Mouse (Mus musculus) hindbrain, embryonic 10.5 days (tissue): ENCODE results near the gene Lrrc74b. TPM values are rescaled to one million over a fixed set of nuclear protein-coding genes. Genes with fewer than 3 reads are reported as not detected.

ENCODE experiments used
- DNase-seq: peaks from one replicate; pipeline ENCODE4 v3.0.0-alpha.2; 2017; ENCODE audit warnings: low spot score
- H3K27ac ChIP-seq: fragments of 300-500 bp; sonication (generic); 2 replicates; pipeline ENCODE4 v1.5.1; 2016; ENCODE audit warnings: mild to moderate bottlenecking, moderate library complexity
- H3K27me3 ChIP-seq: fragments of 300-500 bp; sonication (generic); 2 replicates; pipeline ENCODE4 v1.6.1; 2016; ENCODE audit warnings: mild to moderate bottlenecking; ENCODE audit not compliant: poor library complexity, insufficient read depth, severe bottlenecking
- H3K36me3 ChIP-seq: fragments of 300-500 bp; sonication (generic); 2 replicates; pipeline ENCODE4 v1.6.1; 2016; ENCODE audit warnings: mild to moderate bottlenecking, moderate library complexity
- H3K4me1 ChIP-seq: fragments of 300-500 bp; sonication (generic); replicated peaks from 2 replicates; pipeline ENCODE4 v1.6.1; 2016; ENCODE audit warnings: mild to moderate bottlenecking
- H3K4me3 ChIP-seq: fragments of 300-500 bp; sonication (generic); 2 replicates; pipeline ENCODE4 v1.5.1; 2016; ENCODE audit warnings: mild to moderate bottlenecking, moderate library complexity
- H3K9me3 ChIP-seq: fragments of 300-500 bp; sonication (generic); 2 replicates; pipeline ENCODE4 v1.6.1; 2016; ENCODE audit warnings: mild to moderate bottlenecking, moderate library complexity
- WGBS: fragments of 180-500 bp; shearing (Covaris S2); methylation state at CpG from one replicate; pipeline ENCODE4 v1.1.7; 2016; 5-methylcytosine and 5-hydroxymethylcytosine counted together
- polyA plus RNA-seq: library from polyadenylated mRNA; unstranded; fragments of >200 nt; fragmentation: Nextera tagmentation; extraction: Ambion mirVana; gene quantifications from 2 replicates; pipeline ENCODE4 v1.2.1, GENCODE M21; 2016

The Lrrc74b gene
- polyA plus RNA-seq, 1 experiment from 2014 or later = 1.1 TPM

DNA sequence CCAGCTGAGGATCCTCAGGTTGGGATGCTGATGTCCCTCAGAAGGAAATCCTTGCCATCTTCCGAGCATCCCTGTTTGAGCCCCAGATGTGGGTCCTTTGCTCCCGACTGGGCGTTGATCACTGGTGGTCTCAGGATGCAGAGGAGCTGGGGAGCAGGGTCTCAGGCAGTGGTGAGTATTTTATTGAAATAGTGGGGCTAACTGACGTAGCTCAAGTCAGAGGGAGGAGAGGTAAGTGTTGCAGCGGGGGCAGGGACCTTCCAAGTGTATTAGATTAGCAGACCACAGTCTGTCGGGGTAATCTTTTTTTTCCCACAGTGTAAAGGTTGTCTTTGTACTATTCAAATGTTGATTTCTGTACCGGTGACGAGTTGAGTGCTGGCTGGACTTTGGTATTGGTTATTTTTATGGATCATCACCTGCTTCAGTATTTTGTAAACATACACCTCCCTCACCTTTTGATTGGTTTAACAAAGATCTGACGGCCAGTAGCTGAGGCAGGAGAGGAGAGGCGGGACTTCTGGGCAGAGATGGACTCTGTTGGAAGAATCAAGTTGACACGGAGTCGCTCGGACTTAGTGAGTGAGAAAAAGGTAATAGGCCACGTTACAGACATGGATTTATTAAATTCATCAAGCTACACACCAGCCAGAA is 28.2 kb downstream of the Lrrc74b start:
- Histone ChIP-seq H3K27me3 (no peaks in the 10 kb centered on the region), H3K9me3 (no peaks in the 10 kb centered on the region), H3K27ac (no peak overlapping the region), H3K4me1 (peaks cover 30% of the 10 kb centered on the region), H3K4me3 (no peak overlapping the region), H3K36me3 (peaks cover 13% of the 10 kb centered on the region)
- WGBS = 68% methylated on average over 14 of the region's 14 CpGs
- no peak for DNase-seq

GRCm38 (mm10) chr16:17532271-17532670 is 28.8 kb downstream of the Lrrc74b start:
- 55% methylated on average over 4 of the region's 4 CpGs for WGBS
- H3K27me3 ChIP-seq = no peaks in the 10 kb centered on the region
- DNase-seq = no peak
- peaks cover 19% of the 10 kb centered on the region for H3K36me3 ChIP-seq
- no peak overlapping the region for H3K27ac ChIP-seq
- peaks cover 30% of the 10 kb centered on the region for H3K4me1 ChIP-seq
- H3K4me3 ChIP-seq = peak overlapping the region; percentile 78
- no peaks in the 10 kb centered on the region for H3K9me3 ChIP-seq

DNA sequence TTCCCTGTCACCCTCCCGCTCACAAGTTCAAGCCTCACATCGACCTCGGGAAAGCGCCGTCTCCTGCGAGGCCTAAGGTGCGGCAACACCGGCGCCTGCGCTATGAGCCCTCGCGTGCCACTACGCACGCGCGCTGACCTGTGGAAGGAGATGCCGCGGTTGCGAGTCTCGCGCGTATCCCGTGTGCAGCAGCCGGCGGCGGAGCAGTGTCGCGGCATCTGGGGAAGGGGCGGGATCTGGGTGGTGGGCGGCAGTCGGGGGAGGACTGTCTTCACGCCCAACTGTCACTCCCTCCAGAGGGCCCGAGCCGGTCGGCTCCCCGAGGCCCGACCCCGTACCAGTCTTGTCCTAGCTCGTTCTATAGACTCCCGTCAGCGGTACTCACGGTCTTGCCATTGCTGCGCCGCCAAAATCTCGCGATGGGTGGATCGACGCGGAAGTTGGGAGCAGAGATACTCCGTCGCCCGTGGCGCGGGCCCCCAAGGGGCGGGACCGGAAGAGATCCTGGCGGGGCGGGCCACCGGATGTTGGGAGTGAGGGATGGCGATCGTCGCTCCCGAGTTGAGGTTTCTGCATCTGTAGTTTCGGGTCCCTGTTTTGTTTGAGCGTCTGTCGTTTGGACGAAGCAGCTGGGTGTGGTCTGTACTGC is 30.3 kb downstream of the Lrrc74b start, which contains the start of gene Thap7:
Gene Thap7 (minus strand): TSS at position 497 of the 649 bp plus-strand sequence.
- Histone ChIP-seq H3K27ac (peak within 1 kb of the TSS; percentile 92), H3K36me3 (peaks cover 34% of the 10 kb centered on the region), H3K4me3 (peak within 1 kb of the TSS; percentile 78), H3K4me1 (peaks cover 30% of the 10 kb centered on the region), H3K27me3 (no peaks in the 10 kb centered on the region), H3K9me3 (no peaks in the 10 kb centered on the region)
- WGBS = under 1% methylated on average over 67 of the region's 67 CpGs
- DNase-seq = peak; percentile 98

DNA sequence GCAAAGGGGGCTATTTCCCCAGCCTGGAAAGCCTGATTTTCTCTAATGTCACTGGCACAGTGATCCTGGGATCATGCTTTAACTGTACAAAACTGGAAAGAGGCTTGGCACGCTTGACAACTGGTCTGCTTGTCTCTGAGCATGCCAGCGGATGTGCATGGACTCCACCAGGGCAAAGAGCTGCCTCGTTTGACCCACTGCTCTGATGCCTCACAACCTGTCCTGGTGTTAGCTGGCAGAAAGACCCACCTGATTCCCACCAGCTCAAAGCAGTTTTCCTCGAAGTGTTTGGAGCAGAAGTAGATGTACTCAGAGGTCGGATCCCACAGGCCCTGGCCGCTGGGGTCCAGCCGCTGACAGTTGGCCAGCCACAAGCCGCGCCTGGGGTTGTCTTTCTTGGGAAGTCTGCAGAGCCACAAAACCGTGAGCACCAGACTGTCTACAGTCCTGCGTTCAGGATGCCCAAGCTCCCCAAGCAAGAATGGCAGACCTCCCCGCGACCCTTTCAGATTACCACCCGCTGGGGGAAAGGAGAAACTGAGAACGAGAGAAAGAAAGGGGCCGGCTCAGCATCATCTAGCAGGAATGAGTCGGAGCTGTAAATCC is 31.0 kb downstream of the Lrrc74b start:
- Histone ChIP-seq H3K27ac (peak overlapping the region; percentile 92), H3K36me3 (peaks cover 40% of the 10 kb centered on the region), H3K4me1 (peaks cover 30% of the 10 kb centered on the region), H3K4me3 (peak overlapping the region; percentile 78), H3K27me3 (no peaks in the 10 kb centered on the region), H3K9me3 (no peaks in the 10 kb centered on the region)
- DNase-seq = no peak
- 20% methylated on average over 17 of the region's 17 CpGs for WGBS

GRCm38 (mm10) chr16:17528276-17528675 is 32.8 kb downstream of the Lrrc74b start:
- Histone ChIP-seq H3K9me3 (no peaks in the 10 kb centered on the region), H3K4me3 (no peak overlapping the region), H3K4me1 (peaks cover 30% of the 10 kb centered on the region), H3K27me3 (no peaks in the 10 kb centered on the region), H3K36me3 (peaks cover 56% of the 10 kb centered on the region), H3K27ac (no peak overlapping the region)
- DNase-seq = no peak
- 89% methylated on average over 13 of the region's 13 CpGs for WGBS

DNA sequence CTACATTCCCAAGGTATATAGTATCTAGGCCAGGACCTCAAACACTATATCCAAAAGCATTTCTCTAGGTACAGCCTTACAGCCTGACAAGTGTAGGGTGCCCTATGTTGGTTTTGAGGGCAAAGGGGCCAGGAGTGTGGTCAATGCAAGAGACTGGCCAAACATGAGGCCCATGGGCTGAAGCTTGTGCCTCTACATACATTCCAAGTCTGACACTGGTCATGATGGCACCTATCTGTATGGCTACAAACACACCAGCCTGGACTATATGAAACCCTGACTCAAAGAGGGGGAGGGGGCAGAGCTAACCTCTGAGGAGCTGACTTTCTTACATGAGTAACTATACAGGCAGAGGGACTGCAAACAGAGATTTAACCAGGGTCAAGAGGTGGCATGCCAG is 33.4 kb downstream of the Lrrc74b start:
- Histone ChIP-seq H3K4me1 (peaks cover 30% of the 10 kb centered on the region), H3K27ac (no peak overlapping the region), H3K27me3 (no peaks in the 10 kb centered on the region), H3K9me3 (no peaks in the 10 kb centered on the region), H3K36me3 (peaks cover 63% of the 10 kb centered on the region), H3K4me3 (no peak overlapping the region)
- no peak for DNase-seq

DNA sequence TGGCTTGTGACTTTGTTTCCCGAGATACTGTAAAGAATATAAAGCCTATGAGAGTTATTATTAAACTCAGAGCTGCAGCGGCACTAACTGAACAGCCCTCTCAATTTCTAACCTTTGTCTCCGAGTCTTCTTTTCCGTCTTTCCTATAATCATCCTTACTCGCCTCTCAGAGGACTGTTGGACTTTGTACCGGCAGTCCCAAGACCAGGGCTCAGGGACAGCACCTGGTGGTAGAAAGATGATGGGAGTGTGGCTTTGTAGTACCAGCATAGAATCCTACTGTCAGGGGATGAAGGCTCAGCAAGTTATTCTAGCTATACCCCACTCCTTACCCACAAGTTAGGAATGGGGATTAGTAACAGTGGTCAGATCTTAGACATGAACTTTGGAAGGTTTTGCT is 34.8 kb downstream of the Lrrc74b start:
- Histone ChIP-seq H3K4me1 (peaks cover 18% of the 10 kb centered on the region), H3K27me3 (no peaks in the 10 kb centered on the region), H3K27ac (no peak overlapping the region), H3K36me3 (peaks cover 77% of the 10 kb centered on the region), H3K9me3 (no peaks in the 10 kb centered on the region), H3K4me3 (no peak overlapping the region)
- 92% methylated on average over 6 of the region's 6 CpGs for WGBS
- DNase-seq = no peak

DNA sequence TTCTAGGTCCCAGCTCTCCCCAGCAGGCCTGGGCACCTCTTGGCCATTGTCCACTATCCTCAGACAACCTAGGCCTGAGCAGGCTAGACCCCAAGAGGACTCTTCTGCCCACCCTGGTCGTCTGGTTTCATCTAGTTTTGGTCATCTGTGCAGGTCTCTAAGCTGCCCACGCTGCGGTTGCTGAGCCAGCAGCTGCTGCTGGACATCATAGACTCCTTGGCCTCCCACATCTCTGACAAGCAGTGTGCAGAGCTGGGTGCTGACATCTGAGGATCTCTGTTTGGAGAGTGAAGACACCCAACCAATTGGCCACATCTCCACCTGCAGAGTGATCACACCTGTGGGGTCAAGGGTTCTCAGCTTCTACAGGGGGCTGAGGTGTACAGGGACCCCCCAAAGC is 35.5 kb downstream of the Lrrc74b start:
- peaks cover 84% of the 10 kb centered on the region for H3K36me3 ChIP-seq
- no peak overlapping the region for H3K4me3 ChIP-seq
- WGBS = 88% methylated on average over 3 of the region's 3 CpGs

DNA sequence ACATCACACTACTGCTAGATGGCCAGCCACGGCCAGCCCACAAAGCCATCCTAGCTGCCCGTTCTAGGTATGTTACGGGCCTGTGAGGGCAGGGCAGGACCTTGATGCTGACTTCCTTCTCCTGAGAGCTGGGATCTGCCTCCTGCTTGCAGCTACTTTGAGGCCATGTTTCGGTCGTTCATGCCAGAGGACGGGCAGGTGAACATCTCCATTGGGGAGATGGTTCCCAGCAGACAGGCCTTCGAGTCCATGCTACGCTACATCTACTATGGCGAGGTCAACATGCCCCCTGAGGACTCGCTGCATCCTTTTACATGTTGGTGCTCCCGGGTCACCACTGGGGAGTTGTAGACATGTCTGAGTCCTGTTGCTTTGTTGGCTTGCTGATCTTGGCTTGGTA is 36.9 kb downstream of the Lrrc74b start:
- 93% methylated on average over 11 of the region's 11 CpGs for WGBS
- Histone ChIP-seq H3K27ac (no peak overlapping the region), H3K4me1 (peaks cover 7% of the 10 kb centered on the region; the same call in 1 of the 2 replicates), H3K9me3 (no peaks in the 10 kb centered on the region), H3K36me3 (peaks cover 98% of the 10 kb centered on the region), H3K27me3 (no peaks in the 10 kb centered on the region), H3K4me3 (no peak overlapping the region)
- no peak for DNase-seq

More for the DNA sequence above, 35.5 kb downstream of the Lrrc74b start:
- DNase-seq = no peak
- Histone ChIP-seq H3K27me3 (no peaks in the 10 kb centered on the region), H3K27ac (no peak overlapping the region), H3K4me1 (peaks cover 18% of the 10 kb centered on the region), H3K9me3 (no peaks in the 10 kb centered on the region)

- H3K27ac ChIP-seq = no peak overlapping the region
- DNase-seq = no peak
- no peak overlapping the region for H3K4me3 ChIP-seq
- no peaks in the 10 kb centered on the region for H3K27me3 ChIP-seq
- no peaks in the 10 kb centered on the region for H3K4me1 ChIP-seq
- H3K36me3 ChIP-seq = peaks cover 99% of the 10 kb centered on the region
- H3K9me3 ChIP-seq = no peaks in the 10 kb centered on the region
- WGBS = 93% methylated on average over 2 of the region's 2 CpGs
These were observed 42.1 kb downstream of the Lrrc74b start for GRCm38 (mm10) chr16:17518910-17519309.

GRCm38 (mm10) chr16:17511431-17511830 is 49.6 kb downstream of the Lrrc74b start:
- no peak for DNase-seq
- peaks cover 14% of the 10 kb centered on the region for H3K4me1 ChIP-seq
- no peaks in the 10 kb centered on the region for H3K27me3 ChIP-seq
- no peak overlapping the region for H3K4me3 ChIP-seq
- WGBS = 93% methylated on average over 4 of the region's 4 CpGs
- no peak overlapping the region for H3K27ac ChIP-seq
- no peaks in the 10 kb centered on the region for H3K9me3 ChIP-seq
- peaks cover 52% of the 10 kb centered on the region for H3K36me3 ChIP-seq

- Histone ChIP-seq H3K27ac (no peak overlapping the region), H3K4me1 (peaks cover 14% of the 10 kb centered on the region), H3K36me3 (peaks cover 45% of the 10 kb centered on the region), H3K27me3 (no peaks in the 10 kb centered on the region), H3K4me3 (no peak overlapping the region), H3K9me3 (no peaks in the 10 kb centered on the region)
- no peak for DNase-seq
- WGBS = 84% methylated on average over 2 of the region's 2 CpGs
These were observed 50.4 kb downstream of the Lrrc74b start for GRCm38 (mm10) chr16:17510686-17511085.

- peaks cover 14% of the 10 kb centered on the region for H3K4me1 ChIP-seq
- H3K27me3 ChIP-seq = no peaks in the 10 kb centered on the region
- no peak for DNase-seq
- peaks cover 39% of the 10 kb centered on the region for H3K36me3 ChIP-seq
- 99% methylated on average over 2 of the region's 2 CpGs for WGBS
- no peak overlapping the region for H3K27ac ChIP-seq
- H3K4me3 ChIP-seq = peak overlapping the region; percentile 78
- no peaks in the 10 kb centered on the region for H3K9me3 ChIP-seq
These were observed 50.9 kb downstream of the Lrrc74b start for GRCm38 (mm10) chr16:17510143-17510542.
